Mouse (Mus musculus) MEL (cell line): ENCODE measurements around the gene Inppl1. TPM values are rescaled to one million over a fixed set of nuclear protein-coding genes. Genes with fewer than 3 reads are reported as not detected.

Source experiments
- DNase-seq: peaks from one replicate; pipeline ENCODE4 v3.0.0; 2011; ENCODE audit warnings: low read depth, low spot score
- H3K27ac ChIP-seq: 2 replicates; pipeline ENCODE4 v1.5.1; 2012; ENCODE audit warnings: low read depth, mild to moderate bottlenecking, control low read depth, low read length, moderate library complexity; ENCODE audit not compliant: control insufficient read depth
- H3K27me3 ChIP-seq, 2 experiments: fragments of 150-350 bp in 1 of 2; sonication (generic) in 1 of 2; 2 replicates each; pipeline ENCODE4 v1.6.1; 2012; ENCODE audit warnings: low read length in 2 of 2, mild to moderate bottlenecking in 2 of 2, improper control_type of control experiment in 1 of 2, moderate library complexity in 1 of 2; ENCODE audit not compliant: insufficient read depth in 2 of 2, control insufficient read depth in 1 of 2
- H3K36me3 ChIP-seq, 2 experiments: 2 replicates each; pipeline ENCODE4 v1.6.1; 2012 to 2014; ENCODE audit warnings: low read length in 2 of 2, improper control_type of control experiment in 1 of 2, inconsistent platforms in 1 of 2, mild to moderate bottlenecking in 1 of 2; ENCODE audit not compliant: insufficient read depth in 2 of 2, control insufficient read depth in 1 of 2
- H3K4me1 ChIP-seq, 2 experiments: fragments of 150-350 bp in 1 of 2; sonication (generic) in 1 of 2; 2 replicates each; pipeline ENCODE4 v1.6.1; 2012; ENCODE audit warnings: low read length in 2 of 2, improper control_type of control experiment in 1 of 2, mild to moderate bottlenecking in 1 of 2; ENCODE audit not compliant: insufficient read depth in 2 of 2, control insufficient read depth in 1 of 2
- H3K4me3 ChIP-seq, 2 experiments: fragments of 150-350 bp in 1 of 2; sonication (generic) in 1 of 2; 2 replicates each; pipeline ENCODE4 v1.5.1; 2012; ENCODE audit warnings: low read depth in 2 of 2, low read length in 2 of 2, mild to moderate bottlenecking in 2 of 2, moderate library complexity in 2 of 2, control low read depth in 1 of 2, improper control_type of control experiment in 1 of 2; ENCODE audit not compliant: control insufficient read depth in 1 of 2, insufficient read depth in 1 of 2
- H3K79me2 ChIP-seq: 2 replicates; pipeline ENCODE4 v1.6.1; 2012; ENCODE audit warnings: mild to moderate bottlenecking, low read length, moderate library complexity; ENCODE audit not compliant: control insufficient read depth, poor library complexity, insufficient read depth
- H3K9ac ChIP-seq: 2 replicates; pipeline ENCODE4 v1.6.1; 2012; ENCODE audit warnings: low read depth, mild to moderate bottlenecking, control low read depth, low read length, moderate library complexity; ENCODE audit not compliant: control insufficient read depth, poor library complexity, severe bottlenecking
- H3K9me3 ChIP-seq: fragments of 150-350 bp; sonication (generic); replicated peaks from 2 replicates; pipeline ENCODE4 v1.6.1; 2012; ENCODE audit warnings: mild to moderate bottlenecking, low read length, improper control_type of control experiment, moderate library complexity; ENCODE audit not compliant: insufficient read depth
- CHD2 ChIP-seq: IDR thresholded peaks from 2 replicates; pipeline ENCODE4 v1.6.1; 2011; ENCODE audit warnings: low read length, improper control_type of control experiment
- E2F4 ChIP-seq: IDR thresholded peaks from 2 replicates; pipeline ENCODE4 v1.6.1; 2011; ENCODE audit warnings: low read depth, low read length, improper control_type of control experiment, borderline replicate concordance
- ETS1 ChIP-seq: IDR thresholded peaks from 2 replicates; pipeline ENCODE4 v1.6.1; 2012; ENCODE audit warnings: low read depth, mild to moderate bottlenecking, inconsistent platforms, low read length, improper control_type of control experiment, moderate library complexity
- GABPA ChIP-seq: IDR thresholded peaks from 2 replicates; pipeline ENCODE4 v1.6.1; 2012; ENCODE audit warnings: low read depth, mild to moderate bottlenecking, inconsistent platforms, low read length, improper control_type of control experiment, moderate library complexity
- GATA1 ChIP-seq: IDR thresholded peaks from 2 replicates; pipeline ENCODE4 v1.6.1; 2011; ENCODE audit warnings: low read depth, low read length, improper control_type of control experiment
- JUND ChIP-seq: IDR thresholded peaks from 2 replicates; pipeline ENCODE4 v1.6.1; 2011; ENCODE audit warnings: low read depth, mild to moderate bottlenecking, improper control_type of control experiment, low read length
- KAT2A ChIP-seq: conservative IDR thresholded peaks from 2 replicates; pipeline ENCODE4 v1.6.1; 2012; ENCODE audit warnings: low read depth, low read length, improper control_type of control experiment, inconsistent platforms
- POLR2AphosphoS5 ChIP-seq: IDR thresholded peaks from 2 replicates; pipeline ENCODE4 v1.6.1; 2012; ENCODE audit warnings: low read depth, borderline replicate concordance, mild to moderate bottlenecking, inconsistent platforms, low read length, moderate library complexity, mixed read lengths
- RAD21 ChIP-seq: IDR thresholded peaks from 2 replicates; pipeline ENCODE4 v1.6.1; 2011; ENCODE audit warnings: mild to moderate bottlenecking, low read depth, low read length, improper control_type of control experiment
- UBTF ChIP-seq: IDR thresholded peaks from 2 replicates; pipeline ENCODE4 v1.6.1; 2012; ENCODE audit warnings: low read depth, mild to moderate bottlenecking, inconsistent platforms, low read length, improper control_type of control experiment, moderate library complexity, borderline replicate concordance; ENCODE audit not compliant: insufficient read depth
- USF1 ChIP-seq: IDR thresholded peaks from 2 replicates; pipeline ENCODE4 v1.6.1; 2014; ENCODE audit warnings: low read depth, mild to moderate bottlenecking, inconsistent platforms, low read length, improper control_type of control experiment, moderate library complexity
- ZC3H11A ChIP-seq: IDR thresholded peaks from 2 replicates; pipeline ENCODE4 v1.6.1; 2012; ENCODE audit warnings: low read depth, mild to moderate bottlenecking, inconsistent platforms, low read length, improper control_type of control experiment
- ZMIZ1 ChIP-seq: IDR thresholded peaks from 2 replicates; pipeline ENCODE4 v1.6.1; 2012; ENCODE audit warnings: low read depth, mild to moderate bottlenecking, inconsistent platforms, low read length, improper control_type of control experiment, moderate library complexity
- ZNF384 ChIP-seq: IDR thresholded peaks from 2 replicates; pipeline ENCODE4 v1.6.1; 2012; ENCODE audit warnings: low read depth, mild to moderate bottlenecking, inconsistent platforms, low read length, improper control_type of control experiment
- polyA plus RNA-seq, 2 experiments: library from polyadenylated mRNA; stranded (reverse) in 1 of 2; unstranded in 1 of 2; fragments of >175 nt in 1 of 2; fragments of >200 nt in 1 of 2; gene quantifications; 2 replicates each; pipeline versions ENCODE4 v1.2.1 to v1.2.4; 2012; ENCODE audit warnings: low replicate concordance in 2 of 2, low read depth in 1 of 2; ENCODE audit not compliant: insufficient read length in 2 of 2, insufficient read depth in 1 of 2, missing spikeins in 1 of 2
- total RNA-seq: library from RNA; depleted of rRNA; stranded (reverse); fragments of 300-350 nt; gene quantifications from 2 replicates; pipeline ENCODE4 v1.2.3, GENCODE M21; 2012

Gene Inppl1
- total and polyA plus RNA-seq, 3 experiments, result 9.5 to 31.3 TPM; not detected in 1

GRCm38 (mm10) chr7:101870629-101871028 is 32.6 kb upstream of the Inppl1 start, which contains the start of gene Folr1:
Gene Folr1, minus strand, starts transcription at chr7:101870788.
- H3K9me3 ChIP-seq, result no peaks in the 10 kb centered on the region
- no peaks in the 10 kb centered on the region for H3K79me2 ChIP-seq
- H3K4me1 ChIP-seq, result no peaks in the 10 kb centered on the region
- no peak within 1 kb of the TSS for H3K4me3 ChIP-seq
- H3K27me3 ChIP-seq, result no peaks in the 10 kb centered on the region; a peak in 2 of 4 replicates
- no peaks in the 10 kb centered on the region for H3K36me3 ChIP-seq
- H3K27ac ChIP-seq, result no peak within 1 kb of the TSS
- H3K9ac ChIP-seq, result no peak within 1 kb of the TSS
- TF ChIP-seq GATA1 (no peak), CHD2 (no peak), POLR2AphosphoS5 (no peak), GABPA (no peak), UBTF (no peak), USF1 (no peak), ETS1 (no peak), E2F4 (no peak), JUND (no peak), ZNF384 (no peak), RAD21 (no peak), KAT2A (no peak), ZMIZ1 (no peak), ZC3H11A (no peak)
- DNase-seq, result no peak

- no peak for DNase-seq
- Histone ChIP-seq H3K9ac (no peak overlapping the region), H3K4me1 (no peaks in the 10 kb centered on the region), H3K4me3 (no peak overlapping the region), H3K36me3 (no peaks in the 10 kb centered on the region), H3K79me2 (no peaks in the 10 kb centered on the region), H3K27me3 (no peaks in the 10 kb centered on the region; a peak in 1 of 4 replicates), H3K27ac (no peak overlapping the region), H3K9me3 (no peaks in the 10 kb centered on the region)
- TF ChIP-seq ZMIZ1, result no peak
- no peak for TF ChIP-seq USF1
- no peak for TF ChIP-seq ETS1
Measured at GRCm38 (mm10) chr7:101869163-101869500, 31.1 kb upstream of the Inppl1 start.
